Mouse (Mus musculus): Measurements from ENCODE around the gene Gps2. TPM values are rescaled to one million over a fixed set of nuclear protein-coding genes. Genes with fewer than 3 reads are reported as not detected.

Gene Gps2
- total and polyA plus RNA-seq, 3 experiments = 78.0 to 113 TPM; not detected in 1

DNA sequence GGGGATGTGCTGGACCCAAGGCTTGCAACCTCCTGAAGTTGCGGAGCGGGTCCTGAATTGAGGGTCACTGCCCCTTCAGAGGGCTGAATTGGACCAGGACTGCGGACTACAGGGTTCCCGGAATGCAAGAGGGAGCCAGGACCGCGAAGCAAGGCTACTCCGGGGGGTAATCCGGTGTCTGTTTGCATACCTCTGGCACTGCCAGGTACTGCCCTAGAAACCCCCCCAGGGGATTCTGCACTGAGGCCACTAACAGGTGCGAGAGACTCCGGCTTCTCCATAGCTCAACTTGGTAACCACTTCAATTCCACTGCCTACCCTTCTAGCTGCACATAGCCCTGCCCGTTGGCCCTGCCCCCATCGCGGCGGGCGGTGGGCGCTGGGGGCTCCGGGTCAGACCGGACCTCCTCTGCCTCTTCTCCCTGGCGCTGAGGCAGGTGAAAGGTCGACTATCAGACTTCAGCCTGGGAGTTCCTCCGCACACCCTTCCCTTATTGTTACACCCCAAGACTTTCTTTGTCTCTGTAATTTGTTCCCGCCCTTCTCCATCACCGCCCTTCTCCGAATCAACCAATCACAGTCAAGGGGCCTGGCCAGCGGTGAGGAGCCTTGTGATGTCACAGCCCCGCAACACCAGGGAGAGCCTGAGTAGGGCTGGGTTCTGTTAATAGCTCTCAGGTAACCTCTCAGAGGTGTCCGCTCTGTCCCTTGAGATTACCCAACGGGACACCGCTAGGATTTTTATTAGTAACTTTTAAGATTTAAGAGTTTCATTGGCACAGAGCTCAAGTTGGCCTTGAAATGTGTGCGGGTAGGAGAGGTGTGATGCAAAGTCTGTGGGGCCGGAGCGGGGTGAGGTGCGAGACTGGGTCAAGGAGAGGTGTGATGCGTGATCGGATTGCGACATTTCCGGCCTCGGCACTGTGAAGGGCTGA is 12.9 kb upstream of the Gps2 start, which contains the start of the genes 2810408A11Rik and Neurl4:
Gene 2810408A11Rik, minus strand, starts transcription at position 517 of the 935 bp plus-strand sequence.
Gene Neurl4, plus strand, starts transcription at position 602 of the 935 bp plus-strand sequence.
- H3K9ac ChIP-seq (ENCODE audit: control insufficient read depth, low read depth, low read length, poor library complexity, severe bottlenecking) = peak within 1 kb of the TSS; percentile 81
- peaks cover 18% of the 10 kb centered on the region for H3K79me2 ChIP-seq (ENCODE audit: control insufficient read depth, insufficient read depth, low read length, poor library complexity)

DNA sequence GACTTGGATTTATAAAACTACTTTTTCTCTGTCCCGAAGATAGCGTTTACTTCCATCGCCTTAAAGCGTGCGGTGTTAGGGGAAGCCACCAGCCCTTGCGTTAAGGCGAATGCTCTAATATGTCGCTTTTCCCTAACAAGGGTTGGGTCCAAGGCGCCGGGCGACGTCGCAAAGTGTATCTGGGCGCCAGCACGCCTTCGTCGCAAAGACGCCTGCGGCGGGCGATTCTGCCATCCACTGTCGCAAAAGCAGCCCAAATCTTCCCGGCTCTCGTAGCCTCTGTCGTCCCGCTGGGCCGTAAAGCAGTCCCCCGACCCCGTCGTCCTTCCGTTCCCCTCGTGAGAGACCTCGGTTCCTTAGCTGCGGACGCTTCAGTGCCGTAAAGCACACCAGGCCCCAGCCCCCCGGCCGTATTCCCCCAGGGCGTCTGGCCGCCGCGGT is 12.3 kb upstream of the Gps2 start:
- DNase-seq (ENCODE audit: low read depth, low spot score) = peak; percentile 100
- peak overlapping the region; percentile 81 for H3K9ac ChIP-seq (ENCODE audit: control insufficient read depth, low read depth, low read length, poor library complexity, severe bottlenecking)
- H3K9me3 ChIP-seq (replicated peaks; ENCODE audit: insufficient read depth, low read length) = no peaks in the 10 kb centered on the region
- H3K27ac ChIP-seq (ENCODE audit: control insufficient read depth, low read depth, low read length) = peak overlapping the region; percentile 95
- peaks cover 3 to 5% of the 10 kb centered on the region in 2 experiments; a peak in 2 of 4 replicates for H3K36me3 ChIP-seq (ENCODE audit: control insufficient read depth in 1 of 2, insufficient read depth in 2 of 2, low read length in 2 of 2)
- H3K79me2 ChIP-seq (ENCODE audit: control insufficient read depth, insufficient read depth, low read length, poor library complexity) = peaks cover 18% of the 10 kb centered on the region
- H3K4me3 ChIP-seq (ENCODE audit: control insufficient read depth in 1 of 2, insufficient read depth in 1 of 2, low read depth in 2 of 2, low read length in 2 of 2) = peak overlapping the region; percentile 58 to 77
- H3K27me3 ChIP-seq (ENCODE audit: control insufficient read depth in 1 of 2, insufficient read depth in 2 of 2, low read length in 2 of 2) = no peaks in the 10 kb centered on the region
- peaks cover 0 to 12% of the 10 kb centered on the region in 2 experiments; a peak in 2 of 4 replicates for H3K4me1 ChIP-seq (ENCODE audit: control insufficient read depth in 1 of 2, insufficient read depth in 2 of 2, low read length in 2 of 2)
- TF ChIP-seq RCOR1 (IDR thresholded peaks at IDR 0.05; ENCODE audit: low read depth, low read length) (no peak), ZMIZ1 (IDR thresholded peaks at IDR 0.05; ENCODE audit: low read depth, low read length) (peak; percentile 12; the same call in 1 of the 2 replicates), TCF12 (IDR thresholded peaks at IDR 0.05; ENCODE audit: low read depth, low read length) (peak; percentile 60), SMC3 (IDR thresholded peaks at IDR 0.05; ENCODE audit: low read depth, low read length) (no peak), ELF1 (IDR thresholded peaks at IDR 0.05; ENCODE audit: low read depth, low read length) (peak; percentile 93), USF2 (IDR thresholded peaks at IDR 0.05; ENCODE audit: borderline replicate concordance in 1 of 2, insufficient read depth in 1 of 2, low read depth in 1 of 2, low read length in 2 of 2) (no peak), MAX (IDR thresholded peaks at IDR 0.05; ENCODE audit: low read length) (peak; percentile 88), ZC3H11A (IDR thresholded peaks at IDR 0.05; ENCODE audit: low read depth, low read length) (no peak), MYC (IDR thresholded peaks at IDR 0.05; ENCODE audit: low read depth, low read length) (peak; percentile 74; the same call in 1 of the 2 replicates), MAZ (IDR thresholded peaks at IDR 0.05; ENCODE audit: low read depth, low read length) (peak; percentile 98), POLR2AphosphoS5 (IDR thresholded peaks at IDR 0.05; ENCODE audit: borderline replicate concordance, low read depth, low read length) (no peak), ZKSCAN1 (IDR thresholded peaks at IDR 0.05; ENCODE audit: low read depth, low read length) (no peak), JUND (IDR thresholded peaks at IDR 0.05; ENCODE audit: low read depth, low read length) (no peak; the same call in 1 of the 2 replicates), CTCF (IDR thresholded peaks at IDR 0.05 in 2 of 3, conservative IDR thresholded peaks at IDR 0.05 in 1 of 3; ENCODE audit: control insufficient read depth in 1 of 3, insufficient read depth in 1 of 3, low read depth in 2 of 3, low read length in 3 of 3, poor library complexity in 1 of 3, severe bottlenecking in 1 of 3) (no peak), HCFC1 (IDR thresholded peaks at IDR 0.05; ENCODE audit: low read depth, low read length) (peak; percentile 95), ZNF384 (IDR thresholded peaks at IDR 0.05; ENCODE audit: low read depth, low read length) (no peak), CHD1 (IDR thresholded peaks at IDR 0.05; ENCODE audit: low read depth, low read length) (peak; percentile 84; the same call in 1 of the 2 replicates), MEF2A (IDR thresholded peaks at IDR 0.05; ENCODE audit: extremely low read depth, insufficient replicate concordance, low read depth, low read length, poor library complexity, severe bottlenecking) (peak; percentile 13; the same call in 1 of the 2 replicates), GABPA (IDR thresholded peaks at IDR 0.05; ENCODE audit: low read depth, low read length) (peak; percentile 44; the same call in 1 of the 2 replicates)

More for the DNA sequence above, 12.9 kb upstream of the Gps2 start, which contains the start of the genes 2810408A11Rik and Neurl4:
- DNase-seq (ENCODE audit: low read depth, low spot score) = peak; percentile 99
- H3K4me3 ChIP-seq (ENCODE audit: control insufficient read depth in 1 of 2, insufficient read depth in 1 of 2, low read depth in 2 of 2, low read length in 2 of 2) = peak within 1 kb of the TSS; percentile 65 to 77
- no peaks in the 10 kb centered on the region for H3K27me3 ChIP-seq (ENCODE audit: control insufficient read depth in 1 of 2, insufficient read depth in 2 of 2, low read length in 2 of 2)
- H3K36me3 ChIP-seq (ENCODE audit: control insufficient read depth in 1 of 2, insufficient read depth in 2 of 2, low read length in 2 of 2) = peaks cover 3% of the 10 kb centered on the region in 2 experiments; a peak in 3 of 4 replicates
- TF ChIP-seq POLR2A (IDR thresholded peaks at IDR 0.05; ENCODE audit: control insufficient read depth in 1 of 2, insufficient read depth in 1 of 2, low read depth in 1 of 2, low read length in 2 of 2, poor library complexity in 1 of 2) (peak; percentile 92 to 99), MEF2A (IDR thresholded peaks at IDR 0.05; ENCODE audit: extremely low read depth, insufficient replicate concordance, low read depth, low read length, poor library complexity, severe bottlenecking) (no peak), ETS1 (IDR thresholded peaks at IDR 0.05; ENCODE audit: low read depth, low read length) (peak; percentile 18; the same call in 1 of the 2 replicates), CHD2 (IDR thresholded peaks at IDR 0.05; ENCODE audit: low read length) (no peak), ZKSCAN1 (IDR thresholded peaks at IDR 0.05; ENCODE audit: low read depth, low read length) (no peak), USF1 (IDR thresholded peaks at IDR 0.05; ENCODE audit: low read depth, low read length) (peak; percentile 23; the same call in 1 of the 2 replicates), ZMIZ1 (IDR thresholded peaks at IDR 0.05; ENCODE audit: low read depth, low read length) (peak; percentile 97), MYC (IDR thresholded peaks at IDR 0.05; ENCODE audit: low read depth, low read length) (no peak; the same call in 1 of the 2 replicates), TBP (IDR thresholded peaks at IDR 0.05; ENCODE audit: low read depth, low read length) (peak; percentile 90), TCF12 (IDR thresholded peaks at IDR 0.05; ENCODE audit: low read depth, low read length) (peak; percentile 75), EP300 (IDR thresholded peaks at IDR 0.05; ENCODE audit: low read depth in 1 of 2, low read length in 2 of 2) (no peak), KAT2A (conservative IDR thresholded peaks at IDR 0.05; ENCODE audit: low read depth, low read length) (no peak; the same call in 1 of the 2 replicates), TAL1 (IDR thresholded peaks at IDR 0.05; ENCODE audit: low read length) (no peak), NELFE (IDR thresholded peaks at IDR 0.05; ENCODE audit: low read depth, low read length) (peak; percentile 98), CHD1 (IDR thresholded peaks at IDR 0.05; ENCODE audit: low read depth, low read length) (peak; percentile 98), POLR2AphosphoS2 (IDR thresholded peaks at IDR 0.05; ENCODE audit: low read length) (peak; percentile 99), UBTF (IDR thresholded peaks at IDR 0.05; ENCODE audit: borderline replicate concordance, insufficient read depth, low read depth, low read length) (0 out of 2 replicates have a peak, but pooled peaks have one; percentile 31), RCOR1 (IDR thresholded peaks at IDR 0.05; ENCODE audit: low read depth, low read length) (0 out of 2 replicates have a peak, but pooled peaks have one; percentile 27), GABPA (IDR thresholded peaks at IDR 0.05; ENCODE audit: low read depth, low read length) (no peak), SIN3A (IDR thresholded peaks at IDR 0.05; ENCODE audit: low read length) (peak; percentile 8; the same call in 1 of the 2 replicates)
- peaks cover 0 to 13% of the 10 kb centered on the region in 2 experiments; a peak in 2 of 4 replicates for H3K4me1 ChIP-seq (ENCODE audit: control insufficient read depth in 1 of 2, insufficient read depth in 2 of 2, low read length in 2 of 2)
- peak within 1 kb of the TSS; percentile 95 for H3K27ac ChIP-seq (ENCODE audit: control insufficient read depth, low read depth, low read length)
- no peaks in the 10 kb centered on the region for H3K9me3 ChIP-seq (replicated peaks; ENCODE audit: insufficient read depth, low read length)

Measured in MEL (cell line).